Mouse (Mus musculus): ENCODE measurements around the gene Ces2c. TPM values are rescaled to one million over a fixed set of nuclear protein-coding genes. Genes with fewer than 3 reads are reported as not detected.

Gene Ces2c
- polyA plus RNA-seq (2015; fragmentation: Nextera tagmentation; extraction: Ambion mirVana): not detected in 2 replicates

GRCm38 (mm10) chr8:104846831-104847230, at the start of gene Ces2c:
Ces2c (plus strand) TSS chr8:104847068.

DNA sequence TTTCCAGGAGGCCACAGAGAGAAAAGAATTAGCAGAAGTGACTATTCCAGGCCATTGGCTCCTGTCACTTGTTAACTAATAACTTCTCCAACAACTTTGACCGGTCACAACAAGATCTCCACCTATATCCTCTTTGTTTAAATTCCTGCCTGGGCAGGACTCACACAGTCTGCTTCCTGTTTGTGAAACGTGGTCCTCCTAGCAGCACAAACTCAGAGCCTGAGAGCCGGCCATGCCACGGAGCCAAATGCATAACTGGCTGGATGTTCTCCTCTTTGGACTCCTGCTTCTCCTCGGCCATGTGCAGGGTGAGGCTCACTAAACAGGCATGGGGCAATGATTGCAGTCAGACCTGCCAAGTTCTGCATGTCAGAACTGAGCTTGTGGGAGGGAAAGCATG, 15.4 kb upstream of the Ces2c start, which contains the start of gene Ces2b:
TSS of gene Ces2b (plus strand) at position 133 of the 400 bp plus-strand sequence.

Other genes starting within 250 kb of the Ces2c start
- not detected in 2 replicates for gene Cdh16, start 222.7 kb upstream of the Ces2c start, polyA plus RNA-seq (2015; fragmentation: Nextera tagmentation; extraction: Ambion mirVana)
- 3.8 and 4.9 TPM in 2 replicates for gene Rrad, start 215.7 kb upstream of the Ces2c start, polyA plus RNA-seq (2015; fragmentation: Nextera tagmentation; extraction: Ambion mirVana)
- gene Ciao2b, start 205.1 kb upstream of the Ces2c start, polyA plus RNA-seq (2015; fragmentation: Nextera tagmentation; extraction: Ambion mirVana): 107 and 112 TPM in 2 replicates
- gene Ces2a, start 113.1 kb upstream of the Ces2c start, polyA plus RNA-seq (2015; fragmentation: Nextera tagmentation; extraction: Ambion mirVana): not detected in 2 replicates
- 0.17 and 0.18 TPM in 2 replicates for gene Ces2b, start 15.5 kb upstream of the Ces2c start, polyA plus RNA-seq (2015; fragmentation: Nextera tagmentation; extraction: Ambion mirVana)
- gene Ces2e, start 79.2 kb downstream of the Ces2c start, polyA plus RNA-seq (2015; fragmentation: Nextera tagmentation; extraction: Ambion mirVana): not detected in 2 replicates
- not detected in 2 replicates for gene Ces2f, start 100.3 kb downstream of the Ces2c start, polyA plus RNA-seq (2015; fragmentation: Nextera tagmentation; extraction: Ambion mirVana)
- 0.20 and 0.55 TPM in 2 replicates for gene Ces2g, start 114.7 kb downstream of the Ces2c start, polyA plus RNA-seq (2015; fragmentation: Nextera tagmentation; extraction: Ambion mirVana)
- not detected in 2 replicates for gene Ces2h, start 153.8 kb downstream of the Ces2c start, polyA plus RNA-seq (2015; fragmentation: Nextera tagmentation; extraction: Ambion mirVana)
- gene Ces3a, start 201.5 kb downstream of the Ces2c start, polyA plus RNA-seq (2015; fragmentation: Nextera tagmentation; extraction: Ambion mirVana): not detected in 2 replicates
- gene Ces3b, start 236.7 kb downstream of the Ces2c start, polyA plus RNA-seq (2015; fragmentation: Nextera tagmentation; extraction: Ambion mirVana): not detected in 2 replicates